Mouse (Mus musculus): Measurements from ENCODE around the gene Vcl. TPM values are rescaled to one million over a fixed set of nuclear protein-coding genes. Genes with fewer than 3 reads are reported as not detected.
A peak's percentile ranks its signal among the peaks of the same experiment; 100 is the strongest.

Vcl gene
- total RNA-seq, 2 experiments from 2014 or later, result 62.3 to 64.9 TPM

GRCm38 (mm10) chr14:20938424-20938823 lies 9.2 kb downstream of the Vcl start:
- DNase-seq (ENCODE audit: low spot score), result no peak

- DNase-seq (ENCODE audit: low spot score), result no peak
Observed at GRCm38 (mm10) chr14:20938860-20939259, 9.7 kb downstream of the Vcl start.

- no peak for DNase-seq (ENCODE audit: low spot score)
Observed at GRCm38 (mm10) chr14:20945296-20945695, 16.1 kb downstream of the Vcl start.

- DNase-seq (ENCODE audit: low spot score), result no peak
Observed at GRCm38 (mm10) chr14:20956021-20956420, 26.8 kb downstream of the Vcl start.

- no peak for DNase-seq (ENCODE audit: low spot score)
Observed at GRCm38 (mm10) chr14:20958971-20959370, 29.8 kb downstream of the Vcl start.

GRCm38 (mm10) chr14:20962466-20962865 lies 33.3 kb downstream of the Vcl start:
- DNase-seq (ENCODE audit: low spot score), result no peak

- DNase-seq (ENCODE audit: low spot score), result no peak
Observed at GRCm38 (mm10) chr14:20962906-20963305, 33.7 kb downstream of the Vcl start.

GRCm38 (mm10) chr14:20963863-20964262 lies 34.7 kb downstream of the Vcl start:
- no peak for DNase-seq (ENCODE audit: low spot score)

GRCm38 (mm10) chr14:20964285-20964684 lies 35.1 kb downstream of the Vcl start:
- no peak for DNase-seq (ENCODE audit: low spot score)

- DNase-seq (ENCODE audit: low spot score), result no peak
Observed at GRCm38 (mm10) chr14:20966959-20967670, 37.9 kb downstream of the Vcl start.

GRCm38 (mm10) chr14:20969066-20969465 lies 39.9 kb downstream of the Vcl start:
- no peak for DNase-seq (ENCODE audit: low spot score)

GRCm38 (mm10) chr14:20970389-20970788 lies 41.2 kb downstream of the Vcl start:
- DNase-seq (ENCODE audit: low spot score), result no peak

GRCm38 (mm10) chr14:20970927-20971326 lies 41.7 kb downstream of the Vcl start:
- no peak for DNase-seq (ENCODE audit: low spot score)

GRCm38 (mm10) chr14:20973821-20974220 lies 44.6 kb downstream of the Vcl start:
- no peak for DNase-seq (ENCODE audit: low spot score)

GRCm38 (mm10) chr14:20976741-20977140 lies 47.5 kb downstream of the Vcl start:
- no peak for DNase-seq (ENCODE audit: low spot score)

- peak; percentile 9 for DNase-seq (ENCODE audit: low spot score)
Observed at GRCm38 (mm10) chr14:20977726-20978125, 48.5 kb downstream of the Vcl start.

- DNase-seq (ENCODE audit: low spot score), result peak; percentile 51
Observed at GRCm38 (mm10) chr14:20983832-20984231, 54.6 kb downstream of the Vcl start.

GRCm38 (mm10) chr14:20985482-20985881 lies 56.3 kb downstream of the Vcl start:
- DNase-seq (ENCODE audit: low spot score), result no peak

- DNase-seq (ENCODE audit: low spot score), result no peak
Observed at GRCm38 (mm10) chr14:20991492-20991891, 62.3 kb downstream of the Vcl start.

- peak; percentile 49 for DNase-seq (ENCODE audit: low spot score)
Observed at GRCm38 (mm10) chr14:20993067-20993691, 64.0 kb downstream of the Vcl start.

GRCm38 (mm10) chr14:20994475-20994874 lies 65.3 kb downstream of the Vcl start:
- DNase-seq (ENCODE audit: low spot score), result no peak

- no peak for DNase-seq (ENCODE audit: low spot score)
Observed at GRCm38 (mm10) chr14:20995497-20995896, 66.3 kb downstream of the Vcl start.

- DNase-seq (ENCODE audit: low spot score), result no peak
Observed at GRCm38 (mm10) chr14:20996361-20996760, 67.2 kb downstream of the Vcl start.
